ENCODE assay signal across 8 mouse cellular contexts in the genomic region with DNA sequence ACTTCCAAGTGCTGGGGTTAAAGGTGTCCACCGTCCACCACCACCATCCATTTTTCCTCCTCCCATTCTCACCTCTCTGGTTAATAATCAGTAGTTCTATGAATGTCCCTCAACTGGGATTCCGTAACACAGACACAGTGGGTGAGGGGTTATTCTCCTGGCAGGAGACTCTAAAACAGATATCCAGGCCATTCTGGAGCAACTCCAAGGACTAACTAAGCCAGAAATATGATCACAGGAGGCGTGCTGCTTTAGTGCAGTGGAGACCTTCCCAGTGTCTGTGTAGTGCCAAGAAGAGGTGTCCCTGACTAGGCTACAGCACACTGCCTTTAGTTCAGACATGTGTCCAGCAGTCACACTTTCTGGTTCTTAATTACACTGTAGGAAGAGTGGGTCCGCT. TPM values are rescaled to one million over a fixed set of nuclear protein-coding genes. Genes with fewer than 3 reads are reported as not detected.
DNase-seq lines count a peak whose midpoint lies in the region; ATAC-seq and TF ChIP-seq lines count a peak whose summit lies in the region.
"Had no signal": no experiment of that assay in that cellular context is flagged by ENCODE, and none has a peak within 500 bp of the region (broad histone marks: within the 10 kb centered on the region; RNA-seq: fewer than 3 reads in every experiment).

No protein-coding gene starts in this region.

- DNase-seq in lung, adult 2 months, result no peak
- peak; percentile 38 for DNase-seq in lung, postnatal 36 days
- DNase-seq in B cell, adult 2 months, result no peak
- DNase-seq in retina, embryonic 14.5 days (ENCODE audit: low spot score), result no peak

- no peak overlapping the region for H3K4me2 ChIP-seq in lung, embryonic 15.5 days
- no peak overlapping the region for H3K4me2 ChIP-seq in heart, embryonic 16.5 days (ENCODE audit: low read depth, low read length)

- TF ChIP-seq CTCF in lung, adult 2 months (IDR thresholded peaks at IDR 0.05; ENCODE audit: insufficient read depth, low read length), result no peak
- TF ChIP-seq CTCF in embryonic fibroblast, embryonic 13.5 days (IDR thresholded peaks at IDR 0.05; ENCODE audit: borderline replicate concordance, insufficient read depth, low read length), result no peak

- peaks cover 68% of the 10 kb centered on the region for H3K4me1 ChIP-seq in lung, embryonic 15.5 days
- peaks cover 14% of the 10 kb centered on the region for H3K4me1 ChIP-seq in lung, adult 2 months (ENCODE audit: control insufficient read depth, insufficient read depth, low read length)
- H3K4me1 ChIP-seq in embryonic fibroblast, embryonic 13.5 days (ENCODE audit: control insufficient read depth, insufficient read depth, low read length), result peaks cover 24% of the 10 kb centered on the region
- H3K4me1 ChIP-seq in heart, embryonic 16.5 days (ENCODE audit: control insufficient read depth, insufficient read depth, low read length), result peaks cover 67% of the 10 kb centered on the region

- H3K36me3 ChIP-seq in lung, embryonic 15.5 days, result no peaks in the 10 kb centered on the region
- H3K36me3 ChIP-seq in heart, embryonic 16.5 days (ENCODE audit: control insufficient read depth, insufficient read depth), result no peaks in the 10 kb centered on the region

- ATAC-seq in lung, embryonic 15.5 days (ENCODE audit: borderline replicate concordance, extremely low read depth, low FRiP score, low TSS enrichment), result peak; percentile 78
- peak; percentile 86 for ATAC-seq in heart, embryonic 16.5 days (replicated peaks; ENCODE audit: extremely low read depth, insufficient read depth, low FRiP score)

- H3K9me3 ChIP-seq in lung, embryonic 15.5 days, result no peaks in the 10 kb centered on the region
- H3K9me3 ChIP-seq in heart, embryonic 16.5 days (replicated peaks; ENCODE audit: control insufficient read depth, low read length), result no peaks in the 10 kb centered on the region

- no peak overlapping the region for H3K9ac ChIP-seq in lung, embryonic 15.5 days
- H3K9ac ChIP-seq in heart, embryonic 16.5 days (ENCODE audit: low read length), result no peak overlapping the region

- H3K27ac ChIP-seq in lung, embryonic 15.5 days, result peak overlapping the region; percentile 76
- H3K27ac ChIP-seq in embryonic fibroblast, embryonic 13.5 days (ENCODE audit: insufficient read depth, low read length), result peak overlapping the region; percentile 19; the same call in 1 of the 2 replicates
- H3K27ac ChIP-seq in heart, embryonic 16.5 days (ENCODE audit: low read length), result peak overlapping the region; percentile 86
- H3K27ac ChIP-seq: macrophage had no signal

- no peak for TF ChIP-seq POLR2A in lung, adult 2 months (IDR thresholded peaks at IDR 0.05; ENCODE audit: borderline replicate concordance, extremely low read depth, low read depth, low read length)
- TF ChIP-seq POLR2A in embryonic fibroblast, embryonic 13.5 days (IDR thresholded peaks at IDR 0.05; ENCODE audit: low read depth, low read length), result no peak

- 29% methylated on average over 4 of the region's 4 CpGs for WGBS in lung, embryonic 15.5 days
- 63% methylated on average over 4 of the region's 4 CpGs for WGBS in lung, adult 2 months
- 26% methylated on average over 4 of the region's 4 CpGs for WGBS in heart, embryonic 16.5 days

- no peaks in the 10 kb centered on the region for H3K27me3 ChIP-seq in lung, embryonic 15.5 days
- no peaks in the 10 kb centered on the region for H3K27me3 ChIP-seq in heart, embryonic 16.5 days (ENCODE audit: control insufficient read depth, insufficient read depth, low read length)

- H3K4me3 ChIP-seq in lung, embryonic 15.5 days, result no peak overlapping the region
- no peak overlapping the region for H3K4me3 ChIP-seq in lung, adult 2 months (replicated peaks; ENCODE audit: extremely low read depth, low read depth, low read length)
- H3K4me3 ChIP-seq in embryonic fibroblast, embryonic 13.5 days (ENCODE audit: insufficient read depth, low read length), result no peak overlapping the region
- no peak overlapping the region for H3K4me3 ChIP-seq in heart, embryonic 16.5 days (ENCODE audit: low read length)

RNA-seq across cellular contexts. Expression of a gene that starts 53.1 kb away (rescaled TPM):
- 49.8 and 51.3 TPM in 2 replicates for polyA plus RNA-seq in lung, embryonic 15.5 days (2015; fragmentation: Nextera tagmentation; extraction: Ambion mirVana)
- 114 and 144 TPM in 2 replicates for polyA plus RNA-seq in lung, adult 2 months (2012; rRNA removed)
- 330 and 348 TPM in 2 replicates for polyA plus RNA-seq in embryonic fibroblast, embryonic 13.5 days (2011; ENCODE audit: insufficient read length, low read depth, missing spikeins)
- 29.4 and 50.3 TPM in 2 replicates for polyA plus RNA-seq in heart, embryonic 16.5 days (2015; fragmentation: Nextera tagmentation; extraction: Ambion mirVana)

Comparison
In these comparisons a context has a peak if more than half of its experiments do, and no peak if none do; other contexts are left out.
1. H3K27ac ChIP-seq: peak in every context shown above with its lines; median percentile 86 in heart, embryonic 16.5 days; 76 in lung, embryonic 15.5 days; 19 in embryonic fibroblast, embryonic 13.5 days.